Mouse (Mus musculus) stomach, postnatal 0 days (tissue): ENCODE results near the gene Garem2. TPM values are rescaled to one million over a fixed set of nuclear protein-coding genes. Genes with fewer than 3 reads are reported as not detected.

Experiments used
- ATAC-seq: fragments of 200-750 bp; cut with Nextera tagmentation; 2 replicates; pipeline ENCODE4 v1.8.0; 2017; ENCODE audit not compliant: low FRiP score, low TSS enrichment
- DNase-seq: peaks from one replicate; pipeline ENCODE4 v3.0.0-alpha.2; 2016; ENCODE audit warnings: low spot score
- H3K27ac ChIP-seq: fragments of 300-500 bp; sonication (generic); replicated peaks from 2 replicates; pipeline ENCODE4 v1.5.1; 2014; ENCODE audit warnings: mild to moderate bottlenecking, control low read depth
- H3K27me3 ChIP-seq: fragments of 300-500 bp; sonication (generic); 2 replicates; pipeline ENCODE4 v1.6.1; 2014; ENCODE audit warnings: low read length; ENCODE audit not compliant: control insufficient read depth, insufficient read depth
- H3K36me3 ChIP-seq: fragments of 300-500 bp; sonication (generic); 2 replicates; pipeline ENCODE4 v1.6.1; 2014; ENCODE audit warnings: low read length, mixed read lengths; ENCODE audit not compliant: control insufficient read depth, insufficient read depth
- H3K4me1 ChIP-seq: fragments of 300-500 bp; sonication (generic); replicated peaks from 2 replicates; pipeline ENCODE4 v1.6.1; 2014; ENCODE audit warnings: antibody characterized with exemption; ENCODE audit not compliant: control insufficient read depth, insufficient read depth
- H3K4me2 ChIP-seq: fragments of 300-500 bp; sonication (generic); replicated peaks from 2 replicates; pipeline ENCODE4 v1.6.1; 2014; ENCODE audit warnings: low read depth, mild to moderate bottlenecking, control low read depth, moderate library complexity
- H3K4me3 ChIP-seq: fragments of 300-500 bp; sonication (generic); 2 replicates; pipeline ENCODE4 v1.5.1; 2014; ENCODE audit warnings: low read depth, low read length, control low read depth
- H3K9ac ChIP-seq: fragments of 300-500 bp; sonication (generic); 2 replicates; pipeline ENCODE4 v1.6.1; 2014; ENCODE audit warnings: mild to moderate bottlenecking, low read length, control low read depth, mixed read lengths
- H3K9me3 ChIP-seq: fragments of 300-500 bp; sonication (generic); 2 replicates; pipeline ENCODE4 v1.6.1; 2016; ENCODE audit warnings: low read length; ENCODE audit not compliant: control insufficient read depth
- CTCF ChIP-seq: IDR thresholded peaks from 2 replicates; pipeline ENCODE4 v1.5.1; 2016; ENCODE audit warnings: antibody characterized with exemption, low read depth, mild to moderate bottlenecking, moderate library complexity
- EP300 ChIP-seq: optimal IDR thresholded peaks from 2 replicates; pipeline ENCODE3; 2016; ENCODE audit warnings: antibody characterized with exemption
- WGBS: fragments of 180-500 bp; shearing (Covaris S2); extraction: QIAGEN DNeasy Blood & Tissue Kit; methylation state at CpG from one replicate; pipeline ENCODE4 v1.1.7; 2014; 5-methylcytosine and 5-hydroxymethylcytosine counted together
- polyA plus RNA-seq: library from polyadenylated mRNA; unstranded; fragments of >200 nt; fragmentation: Nextera tagmentation; extraction: Ambion mirVana; gene quantifications from 2 replicates; pipeline ENCODE4 v1.2.1, GENCODE M21; 2015

Gene Garem2
- polyA plus RNA-seq, 1 experiment from 2014 or later = 0.12 TPM

DNA sequence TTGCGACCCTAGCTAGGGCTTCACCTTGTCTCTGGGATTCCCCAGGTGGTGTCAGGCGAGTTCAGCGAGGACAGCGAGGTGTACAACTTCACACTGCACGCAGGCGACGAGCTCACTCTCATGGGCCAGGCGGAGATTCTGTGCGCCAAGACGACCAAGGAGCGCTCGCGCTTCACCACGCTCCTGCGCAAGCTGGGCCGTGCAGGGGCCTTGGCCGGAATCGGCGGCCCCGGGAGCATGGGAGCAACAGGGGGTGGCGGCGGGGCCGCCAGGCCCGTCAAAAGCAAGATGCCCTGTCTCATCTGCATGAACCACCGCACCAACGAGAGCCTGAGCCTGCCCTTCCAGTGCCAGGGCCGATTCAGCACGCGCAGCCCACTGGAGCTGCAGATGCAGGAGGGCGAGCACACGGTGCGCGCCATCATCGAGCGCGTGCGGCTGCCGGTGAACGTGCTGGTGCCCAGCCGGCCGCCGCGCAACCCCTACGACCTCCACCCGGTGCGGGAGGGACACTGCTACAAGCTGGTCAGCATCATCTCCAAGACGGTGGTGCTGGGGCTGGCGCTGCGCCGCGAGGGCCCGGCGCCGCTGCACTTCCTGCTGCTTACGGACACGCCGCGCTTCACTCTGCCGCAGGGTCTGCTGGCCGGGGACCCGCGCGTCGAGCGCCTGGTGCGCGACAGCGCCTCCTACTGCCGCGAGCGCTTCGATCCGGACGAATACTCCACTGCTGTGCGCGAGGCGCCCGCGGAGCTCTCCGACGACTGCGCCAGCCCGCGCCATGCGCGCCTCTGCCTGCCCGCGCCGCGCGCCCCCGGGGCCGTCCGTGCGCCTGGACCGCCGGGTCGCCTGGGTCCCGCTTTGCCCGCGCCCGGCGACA lies 9.2 kb downstream of the Garem2 start:
- Histone ChIP-seq H3K4me2 (peak overlapping the region; percentile 96), H3K4me3 (peak overlapping the region; percentile 53), H3K9me3 (no peaks in the 10 kb centered on the region), H3K9ac (peak overlapping the region; percentile 43), H3K27me3 (peaks cover 8% of the 10 kb centered on the region), H3K4me1 (no peaks in the 10 kb centered on the region), H3K36me3 (peaks cover 5% of the 10 kb centered on the region), H3K27ac (no peak overlapping the region)
- DNase-seq = peak; percentile 78
- peak; percentile 74 for ATAC-seq
- TF ChIP-seq EP300 = no peak
- peak; percentile 75 for TF ChIP-seq CTCF
- WGBS = 3% methylated on average over 77 of the region's 103 CpGs

DNA sequence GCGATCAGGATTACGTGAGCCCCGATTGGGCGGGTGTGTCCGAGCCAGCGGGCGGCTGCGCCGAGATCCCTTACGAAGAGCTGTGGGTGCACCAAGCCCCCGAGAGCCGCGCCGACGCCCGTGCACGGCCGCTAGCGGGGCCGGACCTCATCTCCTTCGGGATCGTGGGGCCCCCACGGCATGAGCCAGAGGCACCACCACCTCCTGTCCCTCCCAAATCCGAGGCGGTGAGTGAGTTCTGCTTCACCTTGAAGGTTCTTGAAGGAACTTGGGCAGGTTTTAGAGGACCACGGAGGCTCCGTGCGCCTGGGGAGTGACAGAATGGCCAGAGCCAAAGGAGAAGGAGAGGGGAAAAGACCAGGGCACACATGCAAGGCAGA lies 9.8 kb downstream of the Garem2 start:
- H3K4me1 ChIP-seq = no peaks in the 10 kb centered on the region
- no peak for DNase-seq
- WGBS = 1% methylated on average over 27 of the region's 28 CpGs
- no peak for TF ChIP-seq EP300
- no peak for TF ChIP-seq CTCF
- no peaks in the 10 kb centered on the region for H3K9me3 ChIP-seq
- H3K4me3 ChIP-seq = peak overlapping the region; percentile 53
- peak overlapping the region; percentile 43 for H3K9ac ChIP-seq
- ATAC-seq = no peak
- peak overlapping the region; percentile 96 for H3K4me2 ChIP-seq
- peaks cover 10% of the 10 kb centered on the region for H3K36me3 ChIP-seq
- peaks cover 8% of the 10 kb centered on the region for H3K27me3 ChIP-seq
- no peak overlapping the region for H3K27ac ChIP-seq

DNA sequence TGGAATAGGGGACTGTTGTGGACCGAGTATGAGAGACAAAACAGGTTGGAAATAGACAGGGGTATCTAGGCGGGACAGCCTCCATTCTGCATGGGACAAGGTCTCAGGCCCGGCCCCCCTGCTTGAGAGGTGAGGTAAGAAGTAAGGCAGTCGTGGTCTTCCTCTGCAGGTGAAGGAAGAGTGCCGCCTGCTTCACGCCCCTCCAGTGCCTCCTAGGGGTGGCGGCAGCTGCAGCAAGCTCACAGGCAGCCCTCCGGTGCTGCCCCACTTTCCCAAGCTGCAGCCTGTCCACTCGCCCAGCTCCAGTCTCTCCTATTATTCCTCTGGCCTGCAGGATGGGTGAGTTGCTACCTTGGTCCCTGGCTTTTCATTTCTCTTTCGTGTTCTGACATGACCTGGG lies 10.8 kb downstream of the Garem2 start:
- Histone ChIP-seq H3K9me3 (no peaks in the 10 kb centered on the region), H3K4me3 (no peak overlapping the region), H3K4me2 (no peak overlapping the region), H3K27me3 (peaks cover 8% of the 10 kb centered on the region), H3K36me3 (peaks cover 14% of the 10 kb centered on the region), H3K27ac (no peak overlapping the region), H3K9ac (no peak overlapping the region), H3K4me1 (no peaks in the 10 kb centered on the region)
- TF ChIP-seq CTCF = peak; percentile 47
- no peak for TF ChIP-seq EP300
- no peak for DNase-seq
- ATAC-seq = no peak
- 36% methylated on average over 10 of the region's 10 CpGs for WGBS

DNA sequence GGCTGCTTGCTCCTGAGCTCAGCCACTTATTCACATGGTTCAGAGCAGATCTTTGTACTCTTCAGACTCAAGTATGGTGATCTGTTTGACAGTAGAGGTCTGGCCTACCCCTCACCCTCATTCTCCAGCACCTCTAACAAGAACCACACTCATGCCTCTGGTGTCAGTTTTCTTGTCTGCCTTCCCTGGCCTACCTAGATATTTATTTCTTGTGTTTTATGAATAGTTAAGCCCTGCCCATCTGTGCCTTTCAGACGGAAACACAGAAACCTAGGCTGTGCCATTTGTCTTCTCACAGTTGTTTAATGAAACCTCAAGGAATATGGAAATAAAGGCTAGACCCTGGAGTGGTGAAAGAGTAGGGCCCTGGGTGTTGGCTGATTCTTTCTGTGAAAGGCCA lies 13.1 kb downstream of the Garem2 start:
- ATAC-seq (no peak), DNase-seq (no peak)
- no peak overlapping the region for H3K4me2 ChIP-seq
- peaks cover 29% of the 10 kb centered on the region for H3K36me3 ChIP-seq
- no peak overlapping the region for H3K9ac ChIP-seq
- TF ChIP-seq CTCF (no peak), EP300 (no peak)
- peaks cover 3% of the 10 kb centered on the region; the same call in 1 of the 2 replicates for H3K27me3 ChIP-seq
- no peaks in the 10 kb centered on the region for H3K4me1 ChIP-seq
- H3K27ac ChIP-seq = no peak overlapping the region
- no peaks in the 10 kb centered on the region for H3K9me3 ChIP-seq
- H3K4me3 ChIP-seq = no peak overlapping the region
- 53% methylated on average over 1 of the region's 1 CpGs for WGBS

DNA sequence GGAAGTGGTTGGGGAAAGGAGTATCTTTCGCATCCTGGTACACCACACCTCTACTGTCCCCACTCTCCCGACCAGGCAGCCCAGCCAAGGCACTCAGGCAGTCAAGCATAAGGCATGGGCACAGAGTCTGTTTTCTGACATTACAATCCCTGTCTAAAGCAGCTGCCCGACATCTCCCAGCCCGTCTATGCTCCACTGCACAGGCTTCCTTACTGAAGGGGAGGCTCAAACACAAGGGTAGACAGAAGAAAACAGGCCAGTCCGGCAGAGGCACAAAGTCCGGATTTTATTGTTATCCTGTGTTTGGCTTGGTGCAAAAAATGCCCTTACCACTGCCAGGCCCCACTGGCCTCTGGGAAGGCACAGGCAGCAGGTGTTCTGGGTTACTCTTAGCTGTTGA lies 14.2 kb downstream of the Garem2 start:
- Histone ChIP-seq H3K4me1 (no peaks in the 10 kb centered on the region), H3K4me3 (no peak overlapping the region), H3K9ac (no peak overlapping the region), H3K27ac (no peak overlapping the region), H3K4me2 (no peak overlapping the region), H3K27me3 (no peaks in the 10 kb centered on the region), H3K36me3 (peaks cover 34% of the 10 kb centered on the region), H3K9me3 (no peaks in the 10 kb centered on the region)
- ATAC-seq (no peak), DNase-seq (no peak)
- no peak for TF ChIP-seq EP300
- no peak for TF ChIP-seq CTCF
- 87% methylated on average over 6 of the region's 6 CpGs for WGBS

DNA sequence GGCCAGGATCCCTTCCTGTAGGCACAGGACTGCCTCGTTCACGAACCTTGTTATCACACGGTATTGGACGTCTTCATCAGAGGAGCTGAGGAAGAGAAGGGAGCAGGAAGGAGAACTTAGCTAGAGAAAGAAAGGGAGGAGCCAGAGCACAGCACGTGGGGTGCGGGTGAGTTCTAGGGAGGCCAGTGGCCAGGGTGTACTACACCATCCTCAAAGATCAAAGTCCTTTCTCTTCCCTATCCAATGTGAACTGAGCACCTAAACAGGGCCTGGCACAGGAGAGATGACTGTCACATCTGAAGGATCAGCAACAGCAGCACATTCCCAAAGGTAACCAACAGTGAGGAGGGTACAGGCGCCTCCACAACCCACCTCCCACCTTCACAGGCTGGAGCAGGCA lies 15.1 kb downstream of the Garem2 start:
- Histone ChIP-seq H3K27ac (no peak overlapping the region), H3K4me2 (no peak overlapping the region), H3K36me3 (peaks cover 37% of the 10 kb centered on the region), H3K27me3 (no peaks in the 10 kb centered on the region), H3K4me1 (no peaks in the 10 kb centered on the region), H3K9me3 (no peaks in the 10 kb centered on the region), H3K4me3 (no peak overlapping the region), H3K9ac (no peak overlapping the region)
- ATAC-seq (no peak), DNase-seq (no peak)
- no peak for TF ChIP-seq EP300
- no peak for TF ChIP-seq CTCF
- WGBS = 75% methylated on average over 7 of the region's 7 CpGs
